Mouse (Mus musculus): ENCODE data around the gene Elfn1. TPM values are rescaled to one million over a fixed set of nuclear protein-coding genes. Genes with fewer than 3 reads are reported as not detected.
A peak's percentile ranks its signal among the peaks of the same experiment; 100 is the strongest.

Elfn1 gene
- polyA plus RNA-seq, 1 experiment from 2014 or later, result 0.32 TPM

DNA sequence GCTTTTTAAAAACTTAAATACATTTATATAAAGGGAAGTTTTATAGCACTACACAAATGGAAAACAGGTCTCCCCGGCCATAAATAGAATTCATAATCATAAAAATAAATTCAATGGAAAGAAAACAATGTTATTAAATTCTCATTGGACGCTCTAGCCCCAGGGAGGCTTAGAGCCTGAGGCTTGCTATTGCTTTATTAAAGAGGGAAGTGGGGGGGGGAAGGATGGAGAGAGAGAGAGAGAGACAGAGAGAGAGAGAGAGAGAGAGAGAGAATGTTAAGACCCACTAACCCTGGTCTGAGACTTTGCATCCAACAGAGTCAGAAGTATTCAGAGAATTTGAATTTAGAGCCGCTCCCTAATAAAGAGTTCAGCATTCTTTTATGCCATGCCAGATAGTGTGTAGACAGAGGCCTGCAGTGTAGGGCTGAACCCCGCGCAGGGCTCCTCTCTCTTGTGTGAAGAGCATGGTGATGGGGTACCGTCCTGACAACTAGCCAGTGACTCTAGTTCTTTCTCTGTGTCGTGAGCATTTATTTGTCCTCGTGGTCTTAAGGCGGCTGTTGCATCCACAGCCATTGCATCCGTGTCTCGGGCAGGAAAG, 42.3 kb downstream of the Elfn1 start:
- WGBS, result 82% methylated on average over 11 of the region's 11 CpGs
- peak overlapping the region; percentile 60; the same call in 1 of the 2 replicates for H3K27ac ChIP-seq
- H3K4me1 ChIP-seq, result peaks cover 36% of the 10 kb centered on the region
- DNase-seq (ENCODE audit: extremely low spot score, low spot score), result no peak
- no peaks in the 10 kb centered on the region for H3K36me3 ChIP-seq (replicated peaks)
- H3K9me3 ChIP-seq, result no peaks in the 10 kb centered on the region
- no peaks in the 10 kb centered on the region for H3K27me3 ChIP-seq (ENCODE audit: poor library complexity, severe bottlenecking)
- H3K4me3 ChIP-seq, result no peak overlapping the region

- H3K27me3 ChIP-seq (ENCODE audit: poor library complexity, severe bottlenecking), result no peaks in the 10 kb centered on the region
- peaks cover 27% of the 10 kb centered on the region for H3K4me1 ChIP-seq
- H3K4me3 ChIP-seq, result no peak overlapping the region
- H3K9me3 ChIP-seq, result no peaks in the 10 kb centered on the region
- 0 out of 2 replicates have a peak overlapping the region, but pooled peaks have one; percentile 48 for H3K27ac ChIP-seq
- DNase-seq (ENCODE audit: extremely low spot score, low spot score), result no peak
- no peaks in the 10 kb centered on the region for H3K36me3 ChIP-seq (replicated peaks)
- WGBS, result 69% methylated on average over 10 of the region's 10 CpGs
These were observed 49.1 kb downstream of the Elfn1 start for GRCm38 (mm10) chr5:139956859-139957258.

- no peak overlapping the region for H3K4me3 ChIP-seq
- no peak overlapping the region for H3K27ac ChIP-seq
- no peaks in the 10 kb centered on the region for H3K27me3 ChIP-seq (ENCODE audit: poor library complexity, severe bottlenecking)
- DNase-seq (ENCODE audit: extremely low spot score, low spot score), result no peak
- WGBS, result 92% methylated on average over 4 of the region's 4 CpGs
- no peaks in the 10 kb centered on the region for H3K9me3 ChIP-seq
- H3K36me3 ChIP-seq (replicated peaks), result no peaks in the 10 kb centered on the region
- H3K4me1 ChIP-seq, result peaks cover 30% of the 10 kb centered on the region
These were observed 52.0 kb downstream of the Elfn1 start for GRCm38 (mm10) chr5:139959741-139960140.

- no peaks in the 10 kb centered on the region for H3K36me3 ChIP-seq (replicated peaks)
- no peak overlapping the region for H3K4me3 ChIP-seq
- no peak overlapping the region for H3K27ac ChIP-seq
- H3K27me3 ChIP-seq (ENCODE audit: poor library complexity, severe bottlenecking), result no peaks in the 10 kb centered on the region
- peaks cover 11% of the 10 kb centered on the region; the same call in 1 of the 2 replicates for H3K4me1 ChIP-seq
- WGBS, result 78% methylated on average over 5 of the region's 5 CpGs
- H3K9me3 ChIP-seq, result no peaks in the 10 kb centered on the region
- DNase-seq (ENCODE audit: extremely low spot score, low spot score), result no peak
These were observed 56.6 kb downstream of the Elfn1 start for GRCm38 (mm10) chr5:139964391-139964790.

DNA sequence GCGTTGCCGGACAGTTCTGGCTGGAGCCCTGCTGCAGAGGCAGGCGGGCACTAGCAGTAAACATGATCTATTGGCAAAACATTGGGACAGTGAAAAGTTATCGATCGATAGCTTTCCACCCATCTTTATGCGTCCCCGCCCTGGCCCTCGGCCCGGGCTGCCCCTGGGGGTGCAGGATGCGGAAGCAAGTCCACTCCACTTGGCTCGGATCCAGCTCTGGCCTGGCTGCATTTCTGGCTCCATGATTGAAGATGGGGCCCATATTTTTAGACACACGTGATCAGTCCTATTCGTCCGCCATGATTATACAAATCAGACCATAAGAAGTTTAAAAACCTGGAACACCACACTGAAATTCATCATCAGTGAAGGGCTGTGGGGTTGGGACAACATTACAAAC, 57.9 kb downstream of the Elfn1 start:
- WGBS, result 92% methylated on average over 14 of the region's 14 CpGs
- peaks cover 11% of the 10 kb centered on the region; the same call in 1 of the 2 replicates for H3K4me1 ChIP-seq
- no peak for DNase-seq (ENCODE audit: extremely low spot score, low spot score)
- no peak overlapping the region for H3K27ac ChIP-seq
- H3K9me3 ChIP-seq, result no peaks in the 10 kb centered on the region
- H3K27me3 ChIP-seq (ENCODE audit: poor library complexity, severe bottlenecking), result no peaks in the 10 kb centered on the region
- H3K4me3 ChIP-seq, result no peak overlapping the region
- H3K36me3 ChIP-seq (replicated peaks), result no peaks in the 10 kb centered on the region

DNA sequence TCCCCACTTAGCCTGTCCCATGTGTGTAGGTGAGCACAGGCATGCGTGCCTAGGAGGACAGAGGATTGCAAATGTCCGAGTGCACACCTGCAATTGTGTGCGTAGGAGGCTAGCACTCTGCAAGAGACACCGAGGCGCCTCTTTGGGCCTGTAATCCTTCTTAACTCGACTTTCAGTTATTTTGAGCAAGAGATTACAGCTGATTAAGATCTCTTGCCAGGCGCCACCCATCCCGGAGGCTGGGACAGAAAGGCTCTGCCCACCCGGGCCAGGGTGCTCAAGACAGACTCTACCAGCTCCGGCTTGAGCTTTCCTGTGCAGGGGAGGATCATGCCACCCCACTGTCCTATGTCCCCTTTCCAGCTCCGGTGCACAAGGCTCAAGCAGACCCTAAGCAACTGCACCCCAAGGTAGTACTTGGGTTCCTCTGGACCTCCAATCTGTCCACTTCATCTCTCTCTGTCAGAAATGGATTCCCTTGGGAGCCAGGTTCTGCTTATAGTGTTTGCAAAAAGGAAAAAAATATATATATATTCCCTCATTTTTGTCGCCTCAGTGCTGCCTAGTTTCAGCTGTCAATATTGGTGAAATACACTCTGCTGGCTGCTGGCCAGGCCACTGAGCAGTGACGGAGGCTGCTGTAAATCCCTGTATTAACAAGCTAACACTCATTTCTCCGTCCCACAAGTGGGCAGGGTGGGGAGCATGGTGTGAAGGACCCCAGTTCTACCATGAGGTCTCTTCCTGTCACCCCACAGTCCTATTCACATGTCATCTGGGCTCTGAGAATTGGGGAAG, 61.6 kb downstream of the Elfn1 start:
- Histone ChIP-seq H3K27ac (no peak overlapping the region), H3K27me3 (ENCODE audit: poor library complexity, severe bottlenecking) (peaks cover 26% of the 10 kb centered on the region), H3K4me3 (no peak overlapping the region), H3K36me3 (replicated peaks) (no peaks in the 10 kb centered on the region), H3K4me1 (peaks cover 9% of the 10 kb centered on the region; the same call in 1 of the 2 replicates), H3K9me3 (no peaks in the 10 kb centered on the region)
- DNase-seq (ENCODE audit: extremely low spot score, low spot score), result no peak
- WGBS, result 86% methylated on average over 14 of the region's 14 CpGs

GRCm38 (mm10) chr5:139970186-139970631, 62.5 kb downstream of the Elfn1 start:
- Histone ChIP-seq H3K27ac (no peak overlapping the region), H3K9me3 (no peaks in the 10 kb centered on the region), H3K4me3 (no peak overlapping the region), H3K27me3 (ENCODE audit: poor library complexity, severe bottlenecking) (peaks cover 26% of the 10 kb centered on the region), H3K4me1 (peaks cover 11% of the 10 kb centered on the region; the same call in 1 of the 2 replicates), H3K36me3 (replicated peaks) (no peaks in the 10 kb centered on the region)
- no peak for DNase-seq (ENCODE audit: extremely low spot score, low spot score)
- WGBS, result 81% methylated on average over 12 of the region's 12 CpGs

DNA sequence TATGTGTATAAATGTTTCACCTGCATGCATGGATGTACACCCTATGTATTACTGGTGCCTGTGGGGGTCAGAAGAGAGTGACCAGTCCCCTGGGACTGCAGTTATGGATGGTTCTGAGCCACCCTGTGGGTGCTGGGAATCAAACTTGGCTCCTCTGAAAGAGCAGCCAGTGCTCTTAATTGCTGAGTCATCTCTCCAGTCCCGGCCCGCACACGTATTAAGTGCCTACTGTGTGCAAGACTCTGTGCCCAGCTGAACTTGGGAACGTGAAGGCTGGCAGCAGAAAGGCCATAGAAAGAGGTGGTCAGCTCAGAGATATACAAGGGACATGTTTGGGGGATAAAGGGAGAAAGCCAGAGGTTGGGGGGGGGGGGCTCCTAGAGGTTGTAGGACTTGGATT, 68.8 kb downstream of the Elfn1 start:
- no peaks in the 10 kb centered on the region for H3K36me3 ChIP-seq (replicated peaks)
- peaks cover 26% of the 10 kb centered on the region for H3K4me1 ChIP-seq
- no peak overlapping the region for H3K27ac ChIP-seq
- no peaks in the 10 kb centered on the region for H3K9me3 ChIP-seq
- no peak overlapping the region for H3K4me3 ChIP-seq
- H3K27me3 ChIP-seq (ENCODE audit: poor library complexity, severe bottlenecking), result peaks cover 18% of the 10 kb centered on the region
- DNase-seq (ENCODE audit: extremely low spot score, low spot score), result no peak
- WGBS, result 84% methylated on average over 4 of the region's 4 CpGs

DNA sequence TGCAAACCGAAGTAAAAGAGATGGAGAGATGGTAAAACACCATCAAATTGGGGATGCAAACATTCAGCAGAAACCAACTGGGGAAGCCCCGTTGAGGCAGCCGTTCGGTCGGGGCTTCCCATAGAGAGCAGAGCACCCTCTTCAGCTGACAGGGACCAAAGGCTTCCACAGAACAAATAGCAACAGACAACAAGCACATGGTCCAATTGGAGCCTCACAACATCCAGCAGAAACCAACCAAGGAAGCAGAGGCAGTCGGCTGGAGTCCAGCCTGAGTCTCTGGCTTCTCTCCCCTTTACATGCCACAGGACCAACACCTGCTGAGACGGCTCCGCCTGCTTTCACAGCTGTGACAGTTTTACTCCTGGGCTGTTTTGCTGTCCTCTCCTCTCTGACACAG, 69.7 kb downstream of the Elfn1 start:
- DNase-seq (ENCODE audit: extremely low spot score, low spot score), result no peak
- H3K9me3 ChIP-seq, result no peaks in the 10 kb centered on the region
- H3K27ac ChIP-seq, result no peak overlapping the region
- H3K4me1 ChIP-seq, result peaks cover 26% of the 10 kb centered on the region
- no peaks in the 10 kb centered on the region for H3K36me3 ChIP-seq (replicated peaks)
- no peak overlapping the region for H3K4me3 ChIP-seq
- peaks cover 9% of the 10 kb centered on the region for H3K27me3 ChIP-seq (ENCODE audit: poor library complexity, severe bottlenecking)
- WGBS, result 51% methylated on average over 8 of the region's 8 CpGs

- no peak for DNase-seq (ENCODE audit: extremely low spot score, low spot score)
- H3K36me3 ChIP-seq (replicated peaks), result no peaks in the 10 kb centered on the region
- peaks cover 23% of the 10 kb centered on the region for H3K4me1 ChIP-seq
- H3K27me3 ChIP-seq (ENCODE audit: poor library complexity, severe bottlenecking), result no peaks in the 10 kb centered on the region
- H3K9me3 ChIP-seq, result no peaks in the 10 kb centered on the region
- H3K4me3 ChIP-seq, result no peak overlapping the region
- no peak overlapping the region for H3K27ac ChIP-seq
- WGBS, result 15% methylated on average over 13 of the region's 13 CpGs
These were observed 71.0 kb downstream of the Elfn1 start for GRCm38 (mm10) chr5:139978525-139979276.

GRCm38 (mm10) chr5:139979371-139979770, 71.6 kb downstream of the Elfn1 start:
- H3K9me3 ChIP-seq, result no peaks in the 10 kb centered on the region
- peaks cover 23% of the 10 kb centered on the region for H3K4me1 ChIP-seq
- no peak overlapping the region for H3K4me3 ChIP-seq
- H3K27me3 ChIP-seq (ENCODE audit: poor library complexity, severe bottlenecking), result no peaks in the 10 kb centered on the region
- no peak overlapping the region for H3K27ac ChIP-seq
- H3K36me3 ChIP-seq (replicated peaks), result no peaks in the 10 kb centered on the region
- 87% methylated on average over 9 of the region's 9 CpGs for WGBS
- no peak for DNase-seq (ENCODE audit: extremely low spot score, low spot score)

DNA sequence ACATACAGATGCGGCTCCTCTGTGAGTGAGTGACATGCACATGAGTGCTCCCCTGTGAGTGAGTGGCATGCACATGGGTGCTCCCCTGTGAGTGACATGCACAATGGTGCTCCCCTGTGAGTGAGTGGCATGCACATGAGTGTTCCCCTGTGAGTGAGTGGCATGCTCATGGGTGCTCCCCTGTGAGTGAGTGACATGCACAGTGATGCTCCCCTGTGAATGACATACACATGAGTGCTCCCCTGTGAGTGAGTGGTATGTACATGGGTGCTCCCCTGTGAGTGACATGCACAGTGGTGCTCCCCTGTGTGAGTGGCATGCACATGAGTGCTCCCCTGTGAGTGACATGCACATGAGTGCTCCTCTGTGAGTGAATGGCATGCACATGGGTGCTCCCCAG, 74.2 kb downstream of the Elfn1 start:
- no peak overlapping the region for H3K27ac ChIP-seq
- WGBS, result 86% methylated on average over 1 of the region's 1 CpGs
- H3K27me3 ChIP-seq (ENCODE audit: poor library complexity, severe bottlenecking), result no peaks in the 10 kb centered on the region
- H3K4me1 ChIP-seq, result peaks cover 21% of the 10 kb centered on the region
- H3K36me3 ChIP-seq (replicated peaks), result no peaks in the 10 kb centered on the region
- no peaks in the 10 kb centered on the region for H3K9me3 ChIP-seq
- DNase-seq (ENCODE audit: extremely low spot score, low spot score), result no peak
- H3K4me3 ChIP-seq, result no peak overlapping the region
